Mouse (Mus musculus) spleen, postnatal 14 days (tissue): ENCODE measurements around the gene Gm26897.

Experiments used
- DNase-seq, 2 experiments: peaks; one replicate each; pipeline ENCODE4 v3.0.0; 2021 to 2022; ENCODE audit warnings: low spot score in 2 of 2

The Gm26897 gene

DNA sequence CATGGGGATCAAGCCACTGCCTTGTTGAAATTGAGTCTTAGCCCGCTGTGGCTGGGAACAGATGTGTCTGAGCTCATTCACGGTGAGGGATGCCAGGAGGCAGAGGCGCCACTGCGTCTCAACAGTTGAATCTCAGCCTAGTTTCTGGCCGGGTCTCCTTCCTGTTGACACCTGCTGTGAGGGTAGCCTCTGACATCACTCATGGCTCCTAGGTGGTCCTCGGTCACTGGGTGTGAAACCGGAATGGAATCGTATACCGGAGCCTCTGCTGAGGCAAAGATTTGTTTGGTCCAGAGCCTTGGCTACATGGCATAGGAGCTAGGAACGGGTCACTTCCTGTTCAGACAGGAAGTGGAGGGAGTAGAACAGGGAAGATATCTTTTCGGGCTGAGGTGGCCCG, at the start of gene Gm26897:
Gm26897 (plus strand) TSS at position 74 of the 400 bp plus-strand sequence.
- DNase-seq = no peak

DNA sequence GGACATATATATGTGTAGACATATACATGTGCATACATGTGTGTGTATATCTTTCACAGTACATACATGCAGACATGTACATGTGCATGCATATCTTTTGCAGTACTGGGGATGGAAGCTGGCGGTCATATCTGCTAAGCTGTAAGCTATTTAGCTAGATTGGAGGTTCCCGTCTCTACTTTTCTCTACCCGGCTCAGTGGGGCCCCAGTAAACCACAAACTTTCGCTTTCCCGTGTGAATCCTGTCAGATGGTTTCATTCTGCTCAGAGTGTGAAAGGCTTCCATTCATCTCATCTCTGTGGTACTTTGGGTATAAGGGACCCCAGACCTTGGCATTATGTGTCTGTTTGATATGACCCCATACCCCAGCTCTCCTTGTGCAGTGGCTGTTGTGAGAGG, 46.4 kb upstream of the Gm26897 start:
- no peak for DNase-seq

DNA sequence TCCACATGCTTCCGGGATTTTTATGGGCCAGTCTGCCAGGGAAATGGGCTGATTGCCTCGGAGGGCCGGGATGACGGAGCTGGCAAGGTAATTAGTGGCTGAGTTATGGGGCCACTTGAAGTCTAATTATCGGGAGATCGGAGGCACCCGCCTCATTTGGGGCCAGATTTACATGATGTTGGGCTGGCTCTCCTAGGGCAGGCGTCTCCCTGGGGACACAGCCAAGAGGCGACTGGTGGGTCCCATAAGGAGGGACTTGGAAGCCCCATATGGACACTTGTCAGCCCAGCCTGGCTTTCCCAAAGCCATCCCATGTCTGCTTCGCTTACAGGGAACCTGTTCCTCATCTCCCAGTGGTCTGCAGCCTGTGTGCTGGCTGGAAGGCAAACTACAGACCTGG, 45.1 kb upstream of the Gm26897 start:
- DNase-seq = no peak

DNA sequence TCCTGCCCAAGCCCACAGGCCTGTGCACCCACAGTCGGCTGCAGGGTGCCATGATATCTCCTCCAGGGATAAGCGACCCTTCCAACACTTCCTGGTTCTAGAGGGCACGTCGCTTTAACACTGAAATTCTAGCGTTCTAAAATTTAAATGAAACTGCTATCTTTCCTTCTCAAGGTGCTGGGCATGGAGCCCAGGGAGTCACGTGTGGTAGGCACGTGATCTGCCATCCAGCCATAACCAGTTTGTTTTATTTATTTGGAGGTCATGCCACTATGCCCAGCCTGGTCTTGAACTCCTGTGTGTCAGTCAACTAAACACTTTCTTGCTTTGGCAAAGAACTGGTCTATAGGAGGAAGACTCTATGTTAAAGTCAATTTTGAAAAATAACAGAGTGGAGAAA, 35.7 kb upstream of the Gm26897 start:
- DNase-seq = no peak

DNA sequence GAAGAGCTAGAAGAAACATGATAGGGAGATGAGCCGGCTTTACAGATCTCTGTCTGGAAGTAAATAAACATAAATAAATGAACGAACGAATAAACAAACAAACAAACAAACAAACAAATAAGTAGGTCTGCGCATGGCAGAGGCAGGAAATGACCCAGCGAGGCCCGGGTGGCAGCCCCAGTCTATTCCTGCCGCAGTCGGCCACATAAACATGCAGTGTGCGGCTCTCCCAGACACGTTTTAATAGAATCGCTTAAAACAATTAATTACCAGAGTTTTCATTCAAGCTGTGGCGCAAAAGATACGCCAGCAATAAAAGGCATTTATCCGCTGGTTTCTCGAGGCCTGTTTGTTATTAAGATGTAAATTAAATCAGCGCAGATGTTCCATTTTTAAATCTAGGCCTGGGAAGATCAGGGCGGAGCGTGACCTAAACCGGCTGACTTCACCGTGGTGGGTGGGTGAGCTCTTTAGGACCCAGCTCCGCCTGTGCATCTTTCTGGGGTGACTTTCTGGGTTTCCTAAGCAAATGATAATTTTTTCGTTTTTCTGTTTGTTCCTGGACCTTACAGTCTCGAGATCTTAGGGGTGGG, 33.9 kb upstream of the Gm26897 start:
- no peak for DNase-seq

DNA sequence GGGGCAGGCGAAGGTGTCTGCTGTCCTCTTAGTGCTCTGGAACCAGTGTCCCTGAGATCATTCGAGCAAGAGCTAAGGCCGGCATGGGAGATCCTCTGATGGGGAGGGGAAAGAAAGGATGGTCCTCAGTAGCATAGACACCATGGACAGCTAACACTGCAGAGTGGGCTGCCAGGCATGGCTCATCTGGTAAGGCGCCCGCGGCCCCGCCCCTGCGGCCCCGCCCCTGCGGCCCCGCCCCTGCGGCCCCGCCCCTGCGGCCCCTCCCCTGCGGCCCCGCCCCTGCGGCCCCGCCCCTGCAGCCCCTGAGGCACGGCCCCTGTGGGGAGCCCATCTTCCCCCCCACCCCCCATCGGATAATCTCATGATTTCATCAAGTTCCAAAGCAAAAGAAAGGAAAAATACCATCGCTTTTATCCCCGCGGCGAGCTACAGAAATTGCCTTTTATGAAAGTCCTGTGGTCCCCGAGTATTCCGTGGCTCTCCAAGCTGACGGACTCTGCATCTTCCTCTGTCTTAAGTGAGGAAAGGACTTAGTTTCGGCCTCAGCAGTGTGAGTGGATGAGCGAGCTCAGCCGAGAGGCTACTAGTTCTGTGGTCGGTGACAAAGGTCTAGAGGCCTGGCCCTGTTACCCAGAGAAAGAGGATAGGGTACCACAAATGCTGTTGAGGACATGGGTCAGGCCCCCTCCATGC, 31.9 kb upstream of the Gm26897 start:
- DNase-seq = no peak

DNA sequence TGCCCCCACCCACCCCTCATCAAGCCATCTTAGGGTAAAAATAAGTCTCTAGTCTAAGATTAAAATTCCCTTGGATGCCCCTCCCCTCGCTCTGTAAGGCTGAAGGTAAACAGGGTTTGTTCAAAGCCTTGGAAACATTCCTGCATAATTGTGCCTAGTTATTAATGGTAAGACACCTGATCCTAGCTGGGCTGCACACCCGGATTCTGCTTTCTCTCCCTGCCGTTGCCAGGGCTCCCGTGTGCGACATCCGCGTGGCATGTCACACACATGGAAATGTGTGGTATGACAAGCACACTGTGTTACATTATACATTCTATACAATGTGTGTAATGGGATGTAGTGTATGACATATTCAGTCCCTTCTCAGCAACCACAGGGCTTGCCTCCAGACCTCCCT, 30.1 kb upstream of the Gm26897 start:
- no peak for DNase-seq

DNA sequence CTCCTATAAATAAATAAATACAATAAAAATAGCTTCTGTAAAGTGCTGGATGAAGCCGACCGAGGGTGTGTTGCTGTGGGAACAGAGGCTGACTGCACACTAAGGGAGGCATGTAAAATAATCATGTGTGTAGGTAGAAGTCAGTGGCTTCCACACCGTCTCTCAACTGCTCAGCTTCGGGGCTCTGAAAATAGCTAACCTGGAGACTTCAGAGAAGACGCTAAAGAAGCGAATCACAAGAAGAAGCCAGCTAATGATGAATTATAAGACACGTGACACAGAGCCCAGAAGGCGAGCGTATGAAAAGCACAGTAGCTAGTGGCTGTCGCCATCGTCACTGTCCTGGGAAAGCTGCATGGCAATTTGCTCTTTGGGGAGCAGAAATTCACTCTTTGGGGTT, 29.4 kb upstream of the Gm26897 start:
- DNase-seq = no peak

DNA sequence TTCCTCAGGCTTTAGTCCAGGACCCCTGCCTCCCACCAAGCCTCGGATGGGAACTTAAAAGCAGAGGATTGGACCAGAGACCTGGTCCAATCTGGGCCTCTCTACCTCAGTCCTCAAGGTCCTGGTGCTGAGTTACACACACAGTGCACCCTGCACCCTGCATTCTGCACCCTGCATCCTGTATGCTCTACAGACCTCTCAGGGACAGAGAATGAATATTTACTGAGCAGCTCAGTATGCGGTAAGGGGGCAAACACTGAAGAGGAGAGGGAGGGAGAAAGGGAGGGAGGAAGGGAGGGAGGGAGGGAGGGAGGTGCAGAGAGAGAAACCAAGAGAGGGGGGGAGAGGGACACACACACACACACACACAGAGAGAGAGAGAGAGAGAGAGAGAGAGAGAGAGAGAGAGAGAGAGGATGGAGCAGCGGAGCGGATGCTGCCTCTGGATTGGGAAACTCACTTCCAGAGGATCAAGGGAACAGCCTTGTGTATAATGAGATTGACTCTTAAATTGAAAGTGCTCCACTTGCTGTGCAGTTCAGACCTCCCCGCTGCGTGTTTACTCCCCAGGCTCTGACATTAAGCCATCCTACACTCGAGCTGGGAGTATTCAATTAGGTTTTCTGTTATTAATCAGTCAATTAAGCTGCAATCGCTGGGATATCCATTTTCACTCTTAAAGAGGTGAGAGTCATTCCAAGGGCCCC, 24.4 kb upstream of the Gm26897 start:
- no peak for DNase-seq

DNA sequence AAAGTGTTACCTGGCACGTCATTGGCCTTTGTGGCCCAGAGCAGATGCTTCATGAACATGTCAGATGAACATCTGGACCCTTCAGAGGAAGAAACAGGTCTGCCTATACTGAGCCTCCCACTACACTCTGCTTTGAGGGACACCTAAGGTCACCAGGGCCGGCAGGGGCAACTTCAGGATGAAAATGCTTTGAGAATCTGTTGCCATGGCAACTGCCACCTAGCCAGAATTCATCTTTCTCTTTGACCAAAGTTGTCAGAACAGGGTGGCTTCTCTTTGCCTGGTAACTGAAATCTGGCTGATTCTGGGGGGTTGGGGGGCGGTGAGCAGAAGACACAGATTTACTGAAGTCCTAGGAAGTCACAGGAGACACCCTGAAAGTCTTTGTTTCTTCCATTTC, 14.7 kb upstream of the Gm26897 start:
- DNase-seq = no peak

DNA sequence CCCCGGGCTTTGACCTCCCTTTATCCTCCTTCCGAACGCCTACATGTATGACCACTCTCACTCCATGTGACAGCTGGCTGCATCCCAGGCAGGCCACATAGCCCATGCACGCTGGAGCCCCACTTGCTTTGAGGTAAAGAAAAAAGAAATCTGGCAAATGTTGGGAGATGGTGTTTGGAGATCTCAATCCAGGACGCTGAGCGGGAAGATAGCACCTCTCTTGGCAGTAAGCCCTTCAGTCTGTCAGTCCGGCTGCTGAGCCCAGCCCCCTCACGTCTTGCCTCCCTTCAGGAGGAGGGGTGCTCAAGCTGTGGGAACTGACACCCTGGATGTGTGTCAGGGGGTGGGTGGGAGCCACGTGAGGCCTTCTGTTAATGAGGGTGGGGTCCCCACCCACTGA, 13.0 kb upstream of the Gm26897 start:
- DNase-seq = no peak

DNA sequence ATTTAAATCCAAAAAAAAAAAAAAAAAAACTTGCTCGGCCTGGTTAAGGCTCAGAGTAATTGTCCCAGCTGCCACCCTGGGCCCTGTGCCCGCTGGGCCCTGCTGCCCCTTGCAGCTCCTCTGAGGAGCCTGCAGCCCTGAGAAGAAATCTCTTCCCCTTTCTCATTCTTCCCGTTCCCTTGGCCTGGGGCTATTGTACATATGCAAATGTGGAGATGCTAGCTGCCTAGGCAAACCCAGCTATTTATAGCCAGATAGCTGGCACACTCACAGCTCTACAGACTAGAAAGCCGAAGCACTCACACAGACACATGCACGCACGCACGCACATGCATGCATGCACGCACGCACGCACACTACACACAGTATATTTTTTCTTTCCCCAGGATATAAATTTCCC, 9.0 kb upstream of the Gm26897 start:
- no peak for DNase-seq

DNA sequence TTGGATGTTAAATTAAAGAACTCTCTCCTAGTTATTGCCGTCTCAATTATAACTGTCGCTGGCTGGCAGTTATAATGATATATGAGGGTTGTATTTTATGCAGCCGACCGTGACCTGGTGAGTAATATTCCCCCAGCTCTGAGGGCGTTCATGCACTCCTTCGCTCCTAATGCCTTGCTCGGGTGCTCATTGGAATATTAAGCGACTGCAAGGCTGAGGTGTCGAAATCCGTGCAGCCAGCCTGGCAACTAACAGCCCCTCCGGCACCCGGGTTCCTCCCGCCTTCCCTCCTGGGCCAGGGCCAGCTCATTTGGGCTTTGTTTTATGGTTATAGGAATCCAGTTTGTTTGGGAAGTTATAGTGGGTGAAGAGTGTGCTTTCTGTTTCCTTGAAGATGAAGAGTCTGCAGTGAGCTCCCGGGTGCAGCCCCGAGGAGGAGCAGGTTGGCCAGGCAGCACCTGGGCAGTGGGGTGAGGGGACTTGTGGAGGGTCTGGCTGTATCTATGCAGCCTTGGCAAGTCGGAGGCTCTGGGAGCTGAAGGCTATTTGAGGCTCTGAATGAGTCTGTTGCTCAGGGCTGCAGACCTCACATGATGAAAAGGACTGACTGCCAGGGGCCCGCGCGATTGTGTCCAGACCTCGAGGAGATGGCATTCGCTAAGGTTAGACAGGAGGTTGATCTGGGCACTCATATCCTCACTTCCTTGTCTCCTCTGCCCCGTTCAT, 8.4 kb upstream of the Gm26897 start:
- no peak for DNase-seq

DNA sequence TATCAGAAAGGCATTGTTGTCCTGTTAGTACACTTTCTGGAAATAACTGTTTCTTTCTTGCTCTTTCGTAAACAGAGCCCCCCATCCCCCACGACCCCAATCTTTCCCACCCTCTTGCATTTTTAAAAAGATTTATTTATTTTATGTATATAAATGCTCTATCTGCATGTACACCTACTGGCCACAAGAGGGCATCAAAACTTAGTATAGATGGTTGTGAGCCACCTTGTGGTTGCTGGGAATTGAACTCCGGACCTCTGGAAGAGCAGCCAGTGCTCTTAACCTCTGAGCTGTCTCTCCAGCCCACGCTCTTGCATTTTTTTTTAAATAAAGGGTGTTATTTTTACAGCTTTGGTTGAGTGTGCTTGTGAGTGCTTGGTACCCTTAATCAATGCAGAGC, 5.3 kb upstream of the Gm26897 start:
- DNase-seq = no peak

DNA sequence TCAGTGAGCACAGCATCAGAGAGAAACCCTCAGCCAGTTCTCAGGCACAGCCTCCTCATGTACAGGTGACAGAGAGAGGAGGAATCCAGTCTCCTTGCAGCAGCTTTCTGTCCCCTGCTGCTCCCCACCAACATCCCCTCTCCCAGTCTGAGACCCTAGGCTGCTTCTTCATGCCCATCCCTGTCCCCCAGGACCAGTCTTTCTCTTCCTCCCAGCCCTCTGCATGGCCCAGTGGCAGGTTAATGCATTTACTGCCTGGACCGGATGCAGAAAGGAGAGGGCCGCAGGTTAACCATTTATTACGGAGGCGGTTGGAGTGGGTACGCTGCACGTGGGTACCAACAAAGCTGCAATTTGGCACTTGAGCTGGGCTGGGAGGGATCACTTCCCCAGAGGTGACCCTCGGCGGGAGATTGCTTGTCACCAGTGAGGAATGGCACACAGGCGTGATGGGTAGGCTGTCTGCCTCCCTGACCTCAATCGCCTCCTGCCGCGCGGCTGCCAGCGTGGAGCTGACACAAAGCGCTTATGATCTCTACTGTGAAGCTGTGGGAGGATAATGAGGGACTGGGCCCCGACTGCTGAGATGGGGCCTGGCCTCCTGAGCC, 3.1 kb upstream of the Gm26897 start:
- no peak for DNase-seq

DNA sequence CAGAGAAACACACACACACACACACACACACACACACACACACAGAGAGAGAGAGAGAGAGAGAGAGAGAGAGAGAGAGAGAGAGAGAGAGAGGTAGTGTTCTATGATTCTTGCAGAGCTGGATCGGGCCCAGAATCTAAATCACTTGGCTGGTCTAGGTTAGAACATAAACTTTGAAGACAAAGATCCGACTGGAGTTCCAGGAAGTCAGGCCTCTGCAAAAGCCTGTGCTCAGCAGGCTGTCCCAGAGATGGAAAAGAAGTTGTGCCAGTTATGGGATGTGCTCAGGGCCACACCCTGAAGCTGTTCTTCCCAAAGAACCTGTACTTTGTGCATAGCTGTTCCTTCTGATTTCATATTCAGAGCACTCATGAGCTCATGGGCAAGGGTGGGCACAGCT, 1.5 kb upstream of the Gm26897 start:
- DNase-seq = no peak

DNA sequence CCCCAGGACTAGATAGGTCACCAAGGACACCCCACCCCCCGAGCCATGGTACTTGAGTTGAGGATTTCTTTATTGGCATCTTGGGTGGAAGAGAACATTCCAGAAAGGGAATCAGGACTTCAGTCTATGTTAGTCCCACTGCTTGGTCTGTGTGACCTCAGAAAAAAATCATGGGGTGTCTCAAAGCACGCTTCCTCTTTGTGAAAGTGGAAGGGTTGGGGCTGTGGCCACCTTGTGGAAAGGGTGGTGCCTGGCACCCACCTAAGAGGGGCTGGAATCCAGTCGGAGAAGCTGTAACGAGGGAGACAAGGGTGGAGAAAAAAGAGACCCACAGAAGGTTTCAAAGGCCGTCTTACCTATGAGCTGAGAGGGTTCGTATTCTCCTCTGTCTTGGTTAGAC, 5.8 kb downstream of the Gm26897 start:
- no peak for DNase-seq

DNA sequence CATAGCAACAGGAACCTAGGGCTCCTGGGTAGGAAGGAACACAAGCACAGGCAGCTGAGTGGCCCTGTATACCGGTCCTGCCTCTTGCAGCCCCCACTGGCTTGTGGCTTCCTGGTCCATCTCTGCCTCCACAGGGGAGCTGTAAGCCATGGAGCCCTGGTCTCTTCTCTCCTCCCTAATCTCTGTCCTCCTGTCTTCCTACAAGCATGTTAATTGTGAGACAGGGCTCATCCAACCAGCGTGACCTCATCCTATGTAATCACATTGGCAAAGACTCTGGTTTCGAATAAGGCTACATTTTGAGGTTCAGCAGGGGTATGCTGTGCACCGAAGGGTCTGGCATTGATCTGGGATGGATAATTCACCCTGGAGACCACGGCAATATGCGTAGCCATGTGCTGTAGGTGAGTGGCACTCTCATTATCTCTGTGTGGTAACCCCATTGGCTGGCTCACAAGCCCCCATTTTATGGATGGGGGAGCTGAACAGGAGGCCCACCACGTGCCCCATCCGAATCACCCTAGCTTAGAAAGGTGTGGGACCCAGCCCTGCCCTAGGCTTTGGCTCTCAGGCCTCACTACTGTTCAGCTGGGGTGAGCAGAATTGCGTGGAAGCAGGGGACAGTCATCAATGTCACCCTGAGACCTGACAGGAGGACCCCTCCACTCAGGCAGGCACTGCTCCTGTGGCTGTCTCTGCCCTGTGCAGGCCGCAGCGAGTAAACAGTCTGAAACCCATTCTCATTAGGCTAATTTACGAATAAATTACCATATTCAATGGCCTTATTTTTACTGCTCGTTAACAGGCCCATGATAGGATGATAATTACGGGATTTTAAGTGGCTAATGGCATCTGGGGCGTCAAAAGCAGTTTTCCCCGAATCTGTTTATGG, 6.9 kb downstream of the Gm26897 start:
- DNase-seq = no peak

DNA sequence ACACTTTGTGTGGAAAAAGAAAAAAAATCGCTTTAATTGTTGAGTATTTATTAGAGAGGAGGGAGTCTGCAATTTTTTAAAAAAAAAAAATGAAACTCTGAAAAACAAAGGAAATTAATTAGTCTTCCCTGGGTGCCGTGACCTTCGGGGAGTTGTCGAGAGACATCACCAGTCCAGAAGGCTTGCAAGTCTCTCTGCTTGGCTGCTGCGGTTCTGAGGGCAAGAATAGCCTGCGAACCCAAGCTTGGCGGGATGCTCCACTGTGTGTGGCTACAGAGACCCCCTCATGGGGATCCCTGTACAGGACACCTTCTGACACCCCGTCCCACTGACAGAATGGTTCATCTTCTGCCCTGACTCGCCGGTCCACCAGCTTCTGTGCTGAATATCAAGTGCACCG, 7.6 kb downstream of the Gm26897 start:
- no peak for DNase-seq

DNA sequence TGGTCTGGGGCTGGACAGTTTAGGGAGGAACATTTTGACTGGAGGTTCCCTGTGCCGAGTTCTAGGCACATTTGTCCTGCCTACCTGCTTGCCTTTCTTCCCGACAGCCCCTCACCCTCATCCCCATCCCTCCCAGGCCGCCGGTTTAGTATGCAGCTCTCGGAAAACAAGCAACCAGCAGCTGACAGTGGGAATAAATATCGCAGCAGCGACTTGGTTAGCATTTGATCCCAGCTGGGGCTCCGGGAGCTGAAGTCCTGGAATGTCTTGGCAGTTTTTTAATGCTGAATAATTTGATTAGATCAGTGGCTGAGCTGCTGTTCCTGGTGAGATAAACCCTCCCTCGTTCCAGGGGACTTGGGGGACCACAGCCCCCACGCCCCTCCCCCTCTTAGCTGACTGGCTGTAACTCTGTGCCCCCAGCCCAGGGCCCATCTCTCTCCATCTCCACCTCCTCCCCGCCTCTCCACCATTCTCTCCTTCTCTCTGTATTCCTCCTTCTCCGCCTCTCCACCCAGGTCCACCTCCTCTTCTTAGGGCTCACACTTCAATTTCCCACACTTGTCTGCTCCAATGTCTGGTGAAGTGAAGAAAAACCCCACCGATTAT, 8.7 kb downstream of the Gm26897 start:
- no peak for DNase-seq

DNA sequence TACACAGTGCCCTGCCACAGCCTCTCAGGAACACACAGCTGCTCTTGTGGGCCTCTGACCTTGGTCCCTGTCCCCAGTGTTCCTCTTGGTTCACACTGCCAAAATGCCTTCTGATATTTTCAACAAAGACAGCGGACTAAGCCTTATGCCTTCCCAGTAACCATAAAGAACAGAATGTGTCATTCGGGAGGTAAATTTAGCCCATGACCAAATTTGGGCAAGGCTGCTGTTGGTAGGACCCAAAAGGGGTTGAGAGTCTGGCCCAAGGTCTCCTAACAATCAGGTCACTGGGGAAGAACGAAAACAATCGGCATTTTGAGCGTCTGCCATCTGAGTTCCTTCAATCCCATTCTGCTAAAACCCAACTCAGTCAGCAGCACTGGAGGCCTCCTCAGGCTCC, 15.9 kb downstream of the Gm26897 start:
- DNase-seq = no peak
